Mouse (Mus musculus): ENCODE results near the gene Insc.

DNA sequence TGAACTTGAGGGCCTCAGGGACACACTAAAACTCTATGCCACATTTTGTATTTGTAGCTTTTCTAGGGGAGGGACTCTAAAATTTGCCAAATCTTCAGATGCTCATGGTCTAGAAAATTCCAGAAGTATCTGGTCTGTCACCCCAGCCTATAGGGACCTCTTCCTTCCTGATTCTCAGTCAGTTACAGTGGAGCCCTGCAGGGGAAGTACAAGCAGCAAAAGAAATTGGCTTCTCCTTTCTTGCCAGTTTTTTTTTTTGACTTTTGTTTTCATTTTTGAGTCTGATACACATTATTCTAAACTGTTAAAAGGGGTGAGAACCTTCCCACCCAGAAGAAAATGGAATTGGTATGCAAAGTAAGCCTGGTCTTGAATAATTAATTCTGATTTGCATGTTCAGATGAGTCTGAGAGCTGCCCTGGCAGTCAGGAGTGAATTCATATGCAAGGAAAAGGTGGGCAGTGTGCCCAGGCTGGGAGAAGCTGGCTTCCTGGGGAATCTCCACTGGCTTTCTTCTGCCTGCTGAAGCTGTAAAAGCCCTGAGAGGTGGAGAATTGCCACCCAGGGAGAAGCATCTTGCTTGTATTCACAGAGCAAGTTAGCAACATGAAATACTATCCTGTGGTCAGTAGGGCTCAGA, 149.2 kb downstream of the Insc start:
- TF ChIP-seq GATA1 (IDR thresholded peaks at IDR 0.05; ENCODE audit: low read length) = no peak
- TF ChIP-seq TAL1 (IDR thresholded peaks at IDR 0.05; ENCODE audit: low read length) = no peak

All from erythroblast, embryonic 14.5 days (primary cell).